Mouse (Mus musculus) MEL (cell line): ENCODE results near the gene Gpr27. TPM values are rescaled to one million over a fixed set of nuclear protein-coding genes. Genes with fewer than 3 reads are reported as not detected.

Source experiments
- DNase-seq: peaks from one replicate; pipeline ENCODE4 v3.0.0; 2011; ENCODE audit warnings: low read depth, low spot score
- H3K27ac ChIP-seq: 2 replicates; pipeline ENCODE4 v1.5.1; 2012; ENCODE audit warnings: low read depth, mild to moderate bottlenecking, control low read depth, low read length, moderate library complexity; ENCODE audit not compliant: control insufficient read depth
- H3K27me3 ChIP-seq, 2 experiments: fragments of 150-350 bp in 1 of 2; sonication (generic) in 1 of 2; 2 replicates each; pipeline ENCODE4 v1.6.1; 2012; ENCODE audit warnings: low read length in 2 of 2, mild to moderate bottlenecking in 2 of 2, improper control_type of control experiment in 1 of 2, moderate library complexity in 1 of 2; ENCODE audit not compliant: insufficient read depth in 2 of 2, control insufficient read depth in 1 of 2
- H3K36me3 ChIP-seq, 2 experiments: 2 replicates each; pipeline ENCODE4 v1.6.1; 2012 to 2014; ENCODE audit warnings: low read length in 2 of 2, improper control_type of control experiment in 1 of 2, inconsistent platforms in 1 of 2, mild to moderate bottlenecking in 1 of 2; ENCODE audit not compliant: insufficient read depth in 2 of 2, control insufficient read depth in 1 of 2
- H3K4me1 ChIP-seq, 2 experiments: fragments of 150-350 bp in 1 of 2; sonication (generic) in 1 of 2; 2 replicates each; pipeline ENCODE4 v1.6.1; 2012; ENCODE audit warnings: low read length in 2 of 2, improper control_type of control experiment in 1 of 2, mild to moderate bottlenecking in 1 of 2; ENCODE audit not compliant: insufficient read depth in 2 of 2, control insufficient read depth in 1 of 2
- H3K4me3 ChIP-seq, 2 experiments: fragments of 150-350 bp in 1 of 2; sonication (generic) in 1 of 2; 2 replicates each; pipeline ENCODE4 v1.5.1; 2012; ENCODE audit warnings: low read depth in 2 of 2, low read length in 2 of 2, mild to moderate bottlenecking in 2 of 2, moderate library complexity in 2 of 2, control low read depth in 1 of 2, improper control_type of control experiment in 1 of 2; ENCODE audit not compliant: control insufficient read depth in 1 of 2, insufficient read depth in 1 of 2
- H3K79me2 ChIP-seq: 2 replicates; pipeline ENCODE4 v1.6.1; 2012; ENCODE audit warnings: mild to moderate bottlenecking, low read length, moderate library complexity; ENCODE audit not compliant: control insufficient read depth, poor library complexity, insufficient read depth
- H3K9ac ChIP-seq: 2 replicates; pipeline ENCODE4 v1.6.1; 2012; ENCODE audit warnings: low read depth, mild to moderate bottlenecking, control low read depth, low read length, moderate library complexity; ENCODE audit not compliant: control insufficient read depth, poor library complexity, severe bottlenecking
- H3K9me3 ChIP-seq: fragments of 150-350 bp; sonication (generic); replicated peaks from 2 replicates; pipeline ENCODE4 v1.6.1; 2012; ENCODE audit warnings: mild to moderate bottlenecking, low read length, improper control_type of control experiment, moderate library complexity; ENCODE audit not compliant: insufficient read depth
- CHD1 ChIP-seq: IDR thresholded peaks from 2 replicates; pipeline ENCODE4 v1.6.1; 2012; ENCODE audit warnings: low read depth, mild to moderate bottlenecking, inconsistent platforms, low read length, improper control_type of control experiment
- CHD2 ChIP-seq: IDR thresholded peaks from 2 replicates; pipeline ENCODE4 v1.6.1; 2011; ENCODE audit warnings: low read length, improper control_type of control experiment
- CTCF ChIP-seq, 3 experiments: IDR thresholded peaks in 2 of 3; conservative IDR thresholded peaks in 1 of 3; 2 replicates each; pipeline ENCODE4 v1.5.1; 2011 to 2012; ENCODE audit warnings: low read length in 3 of 3, low read depth in 2 of 3, mild to moderate bottlenecking in 2 of 3, improper control_type of control experiment in 1 of 3, inconsistent platforms in 1 of 3, mixed read lengths in 1 of 3, moderate library complexity in 1 of 3; ENCODE audit not compliant: control insufficient read depth in 1 of 3, insufficient read depth in 1 of 3, poor library complexity in 1 of 3, severe bottlenecking in 1 of 3
- E2F4 ChIP-seq: IDR thresholded peaks from 2 replicates; pipeline ENCODE4 v1.6.1; 2011; ENCODE audit warnings: low read depth, low read length, improper control_type of control experiment, borderline replicate concordance
- EP300 ChIP-seq, 2 experiments: IDR thresholded peaks; 2 replicates each; pipeline ENCODE4 v1.6.1; 2011; ENCODE audit warnings: improper control_type of control experiment in 2 of 2, low read length in 2 of 2, low read depth in 1 of 2, mild to moderate bottlenecking in 1 of 2
- ETS1 ChIP-seq: IDR thresholded peaks from 2 replicates; pipeline ENCODE4 v1.6.1; 2012; ENCODE audit warnings: low read depth, mild to moderate bottlenecking, inconsistent platforms, low read length, improper control_type of control experiment, moderate library complexity
- GABPA ChIP-seq: IDR thresholded peaks from 2 replicates; pipeline ENCODE4 v1.6.1; 2012; ENCODE audit warnings: low read depth, mild to moderate bottlenecking, inconsistent platforms, low read length, improper control_type of control experiment, moderate library complexity
- JUND ChIP-seq: IDR thresholded peaks from 2 replicates; pipeline ENCODE4 v1.6.1; 2011; ENCODE audit warnings: low read depth, mild to moderate bottlenecking, improper control_type of control experiment, low read length
- KAT2A ChIP-seq: conservative IDR thresholded peaks from 2 replicates; pipeline ENCODE4 v1.6.1; 2012; ENCODE audit warnings: low read depth, low read length, improper control_type of control experiment, inconsistent platforms
- MEF2A ChIP-seq: IDR thresholded peaks from 2 replicates; pipeline ENCODE4 v1.6.1; 2014; ENCODE audit warnings: low read depth, mild to moderate bottlenecking, inconsistent platforms, low read length, improper control_type of control experiment; ENCODE audit not compliant: poor library complexity, insufficient replicate concordance, severe bottlenecking; ENCODE audit errors: extremely low read depth
- MYB ChIP-seq: IDR thresholded peaks from 2 replicates; pipeline ENCODE4 v1.6.1; 2011; ENCODE audit warnings: mild to moderate bottlenecking, low read depth, low read length, improper control_type of control experiment
- SIN3A ChIP-seq: IDR thresholded peaks from 2 replicates; pipeline ENCODE4 v1.6.1; 2012; ENCODE audit warnings: low read length, improper control_type of control experiment, inconsistent platforms
- TCF12 ChIP-seq: IDR thresholded peaks from 2 replicates; pipeline ENCODE4 v1.6.1; 2014; ENCODE audit warnings: low read depth, mild to moderate bottlenecking, inconsistent platforms, low read length, improper control_type of control experiment, moderate library complexity
- USF2 ChIP-seq, 2 experiments: IDR thresholded peaks; 2 replicates each; pipeline ENCODE4 v1.6.1; 2011 to 2012; ENCODE audit warnings: improper control_type of control experiment in 2 of 2, low read length in 2 of 2, borderline replicate concordance in 1 of 2, inconsistent platforms in 1 of 2, low read depth in 1 of 2, mild to moderate bottlenecking in 1 of 2; ENCODE audit not compliant: insufficient read depth in 1 of 2
- ZMIZ1 ChIP-seq: IDR thresholded peaks from 2 replicates; pipeline ENCODE4 v1.6.1; 2012; ENCODE audit warnings: low read depth, mild to moderate bottlenecking, inconsistent platforms, low read length, improper control_type of control experiment, moderate library complexity
- polyA plus RNA-seq, 2 experiments: library from polyadenylated mRNA; stranded (reverse) in 1 of 2; unstranded in 1 of 2; fragments of >175 nt in 1 of 2; fragments of >200 nt in 1 of 2; gene quantifications; 2 replicates each; pipeline versions ENCODE4 v1.2.1 to v1.2.4; 2012; ENCODE audit warnings: low replicate concordance in 2 of 2, low read depth in 1 of 2; ENCODE audit not compliant: insufficient read length in 2 of 2, insufficient read depth in 1 of 2, missing spikeins in 1 of 2
- total RNA-seq: library from RNA; depleted of rRNA; stranded (reverse); fragments of 300-350 nt; gene quantifications from 2 replicates; pipeline ENCODE4 v1.2.3, GENCODE M21; 2012

Gene Gpr27
- total and polyA plus RNA-seq, 3 experiments: not detected

GRCm38 (mm10) chr6:99660443-99660842 lies 32.0 kb upstream of the Gpr27 start:
- no peak overlapping the region for H3K9ac ChIP-seq
- H3K27ac ChIP-seq: no peak overlapping the region
- H3K9me3 ChIP-seq: no peaks in the 10 kb centered on the region
- no peak for DNase-seq
- H3K4me1 ChIP-seq: no peaks in the 10 kb centered on the region
- H3K4me3 ChIP-seq: no peak overlapping the region
- TF ChIP-seq MEF2A (no peak), USF2 (IDR thresholded peaks at IDR 0.05; ENCODE audit: borderline replicate concordance in 1 of 2, insufficient read depth in 1 of 2, low read depth in 1 of 2, low read length in 2 of 2) (no peak), JUND (no peak), CTCF (IDR thresholded peaks at IDR 0.05 in 2 of 3, conservative IDR thresholded peaks at IDR 0.05 in 1 of 3; ENCODE audit: control insufficient read depth in 1 of 3, insufficient read depth in 1 of 3, low read depth in 2 of 3, low read length in 3 of 3, poor library complexity in 1 of 3, severe bottlenecking in 1 of 3) (no peak), ZMIZ1 (no peak), KAT2A (no peak), E2F4 (no peak), CHD2 (no peak), EP300 (IDR thresholded peaks at IDR 0.05; ENCODE audit: low read depth in 1 of 2, low read length in 2 of 2) (no peak), MYB (no peak), CHD1 (no peak), TCF12 (no peak), GABPA (no peak)
- H3K27me3 ChIP-seq: no peaks in the 10 kb centered on the region
- no peaks in the 10 kb centered on the region for H3K36me3 ChIP-seq
- no peaks in the 10 kb centered on the region for H3K79me2 ChIP-seq

- no peaks in the 10 kb centered on the region for H3K27me3 ChIP-seq
- TF ChIP-seq JUND (no peak), ETS1 (no peak), SIN3A (no peak)
- TF ChIP-seq, all 39 proteins: peak for 0
- no peaks in the 10 kb centered on the region for H3K36me3 ChIP-seq
- no peak overlapping the region for H3K4me3 ChIP-seq
- H3K79me2 ChIP-seq: no peaks in the 10 kb centered on the region
- no peaks in the 10 kb centered on the region for H3K4me1 ChIP-seq
- no peak for DNase-seq
- H3K27ac ChIP-seq: no peak overlapping the region
- H3K9me3 ChIP-seq: no peaks in the 10 kb centered on the region
- no peak overlapping the region for H3K9ac ChIP-seq
Observed at GRCm38 (mm10) chr6:99663232-99663631, 29.2 kb upstream of the Gpr27 start.
